Mouse (Mus musculus): ENCODE data around the gene Foxl1.

DNA sequence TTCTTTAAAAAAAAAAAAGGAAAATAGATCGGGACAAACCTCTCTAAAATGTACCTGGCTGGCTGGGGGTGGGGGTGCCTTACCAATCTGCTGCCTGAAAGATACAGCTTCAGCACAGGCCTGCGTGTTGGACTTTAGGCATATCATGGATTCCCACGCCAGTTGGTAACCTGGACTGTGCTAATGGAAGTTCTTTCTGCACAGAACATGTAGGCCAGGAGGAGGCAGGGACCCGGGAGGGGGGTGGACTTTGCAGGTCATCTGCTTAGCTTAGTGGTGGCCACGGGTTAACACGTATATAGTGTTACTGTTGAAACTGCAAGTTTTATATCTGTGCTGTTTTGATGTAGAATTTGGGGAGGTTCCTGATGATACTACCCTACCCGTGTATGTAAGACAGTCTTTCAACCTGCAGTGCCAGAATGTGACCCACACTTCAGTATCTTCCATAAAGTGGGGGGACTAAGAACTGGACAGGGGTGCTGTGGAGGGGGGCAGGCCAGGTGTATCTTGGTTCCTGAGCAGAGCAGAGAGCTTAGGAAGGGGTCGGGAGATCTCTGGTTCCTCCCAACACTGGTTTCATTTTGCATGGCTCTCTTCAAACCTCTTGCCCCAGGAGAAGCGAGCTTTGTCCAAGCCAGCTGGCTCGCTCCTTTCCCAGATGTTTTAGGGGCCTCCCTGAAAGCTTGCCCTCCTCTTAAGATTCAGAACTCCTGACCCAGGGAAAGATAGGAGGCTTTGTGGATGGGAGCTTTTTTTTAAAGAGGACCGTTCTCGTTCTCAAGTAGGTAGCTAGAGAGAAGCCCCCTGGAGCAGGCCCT is 7.9 kb upstream of the Foxl1 start:
- TF ChIP-seq CHD2 (IDR thresholded peaks at IDR 0.05; ENCODE audit: low read length) (no peak), CTCF (IDR thresholded peaks at IDR 0.05 in 2 of 3, conservative IDR thresholded peaks at IDR 0.05 in 1 of 3; ENCODE audit: control insufficient read depth in 1 of 3, insufficient read depth in 1 of 3, low read depth in 2 of 3, low read length in 3 of 3, poor library complexity in 1 of 3, severe bottlenecking in 1 of 3) (no peak), USF1 (IDR thresholded peaks at IDR 0.05; ENCODE audit: low read depth, low read length) (no peak), CHD1 (IDR thresholded peaks at IDR 0.05; ENCODE audit: low read depth, low read length) (no peak), GATA1 (IDR thresholded peaks at IDR 0.05; ENCODE audit: low read depth, low read length) (no peak), NELFE (IDR thresholded peaks at IDR 0.05; ENCODE audit: low read depth, low read length) (no peak), POLR2A (IDR thresholded peaks at IDR 0.05; ENCODE audit: control insufficient read depth in 1 of 2, insufficient read depth in 1 of 2, low read depth in 1 of 2, low read length in 2 of 2, poor library complexity in 1 of 2) (no peak), SMC3 (IDR thresholded peaks at IDR 0.05; ENCODE audit: low read depth, low read length) (no peak), SIN3A (IDR thresholded peaks at IDR 0.05; ENCODE audit: low read length) (no peak)

Measured in MEL (cell line).